Mouse (Mus musculus) midbrain, postnatal 0 days (tissue): Measurements from ENCODE around the gene Ric8a. TPM values are rescaled to one million over a fixed set of nuclear protein-coding genes. Genes with fewer than 3 reads are reported as not detected.

Experiments
- ATAC-seq: fragments of 200-750 bp; cut with Nextera tagmentation; 2 replicates; pipeline ENCODE4 v1.8.0; 2017; ENCODE audit warnings: moderate number of reproducible peaks, mild to moderate bottlenecking, moderate TSS enrichment, moderate library complexity; ENCODE audit not compliant: low FRiP score
- DNase-seq: peaks from one replicate; pipeline ENCODE4 v3.0.0-alpha.2; 2015; ENCODE audit warnings: low spot score
- H3K27ac ChIP-seq: fragments of 300-500 bp; sonication (generic); 2 replicates; pipeline ENCODE4 v1.5.1; 2014; ENCODE audit warnings: low read depth, mild to moderate bottlenecking, low read length, mixed read lengths
- H3K27me3 ChIP-seq: fragments of 300-500 bp; sonication (generic); 2 replicates; pipeline ENCODE4 v1.6.1; 2014; ENCODE audit warnings: low read length, control low read depth, mixed read lengths; ENCODE audit not compliant: insufficient read depth
- H3K36me3 ChIP-seq: fragments of 300-500 bp; sonication (generic); 2 replicates; pipeline ENCODE4 v1.6.1; 2014; ENCODE audit warnings: low read length, control low read depth, mixed read lengths; ENCODE audit not compliant: insufficient read depth
- H3K4me1 ChIP-seq: fragments of 300-500 bp; sonication (generic); 2 replicates; pipeline ENCODE4 v1.6.1; 2014; ENCODE audit warnings: mild to moderate bottlenecking, control low read depth, antibody characterized with exemption, low read length, mixed read lengths; ENCODE audit not compliant: insufficient read depth
- H3K4me2 ChIP-seq: fragments of 300-500 bp; sonication (generic); 2 replicates; pipeline ENCODE4 v1.6.1; 2014; ENCODE audit warnings: low read depth, mild to moderate bottlenecking, low read length, mixed read lengths; ENCODE audit not compliant: poor library complexity, severe bottlenecking
- H3K4me3 ChIP-seq: fragments of 300-500 bp; sonication (generic); 2 replicates; pipeline ENCODE4 v1.5.1; 2014; ENCODE audit warnings: low read depth, mild to moderate bottlenecking, low read length, moderate library complexity
- H3K9ac ChIP-seq: fragments of 300-500 bp; sonication (generic); replicated peaks from 2 replicates; pipeline ENCODE4 v1.6.1; 2014; ENCODE audit warnings: mild to moderate bottlenecking, low read length, moderate library complexity, mixed read lengths; ENCODE audit not compliant: poor library complexity, severe bottlenecking
- H3K9me3 ChIP-seq: fragments of 300-500 bp; sonication (generic); 2 replicates; pipeline ENCODE4 v1.6.1; 2016; ENCODE audit warnings: low read length, control low read depth
- CTCF ChIP-seq: IDR thresholded peaks from 2 replicates; pipeline ENCODE4 v1.5.1; 2016; ENCODE audit warnings: antibody characterized with exemption, mild to moderate bottlenecking
- WGBS: fragments of 180-500 bp; shearing (Covaris S2); extraction: QIAGEN DNeasy Blood & Tissue Kit; methylation state at CpG from one replicate; pipeline ENCODE4 v1.1.7; 2014; 5-methylcytosine and 5-hydroxymethylcytosine counted together
- polyA plus RNA-seq: library from polyadenylated mRNA; unstranded; fragments of >200 nt; fragmentation: Nextera tagmentation; extraction: Ambion mirVana; gene quantifications from 2 replicates; pipeline ENCODE4 v1.2.1, GENCODE M21; 2015
- total RNA-seq: library from RNA; depleted of rRNA; stranded (reverse); fragments of >200 nt; gene quantifications from 2 replicates; pipeline ENCODE4 v1.2.3, GENCODE M21; 2014

Gene Ric8a
- total and polyA plus RNA-seq, 2 experiments from 2014 or later = 81.2 to 91.8 TPM

DNA sequence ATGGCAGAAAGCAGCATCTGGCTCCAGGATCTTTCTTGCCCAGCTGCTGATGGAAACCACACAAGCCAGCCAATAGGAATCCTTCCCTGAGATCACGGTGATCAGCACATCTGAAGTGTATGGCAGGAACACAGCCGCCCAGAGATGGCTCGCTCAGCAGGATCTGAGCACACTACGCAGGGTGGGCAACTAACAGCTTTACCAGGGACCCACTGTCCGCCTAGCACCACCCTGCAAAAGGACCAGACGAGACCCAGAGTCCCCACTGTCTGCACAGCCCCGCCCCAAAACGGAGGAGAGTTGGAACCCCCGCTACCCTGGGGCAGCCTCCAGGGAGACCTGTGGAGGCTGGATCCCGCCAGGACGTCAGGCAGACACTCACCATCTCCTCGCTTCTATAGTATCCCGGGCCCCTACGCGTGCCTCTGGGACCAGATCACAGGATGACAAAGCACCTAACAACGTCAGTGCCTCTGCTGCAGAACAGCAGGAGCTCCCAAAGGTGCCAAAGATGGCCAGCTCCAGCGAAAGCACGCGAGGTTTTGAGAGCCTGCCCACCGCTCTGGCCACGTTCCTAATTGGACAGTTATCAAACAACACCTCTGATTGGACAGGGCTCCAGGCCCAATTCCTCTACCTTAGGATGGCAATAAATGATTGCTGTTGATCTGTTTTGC lies 35.0 kb upstream of the Ric8a start, which contains the start of gene Zfp941:
TSS of gene Zfp941 (minus strand) at position 526 of the 677 bp plus-strand sequence.
- H3K4me2 ChIP-seq = peak within 1 kb of the TSS; percentile 57
- no peaks in the 10 kb centered on the region for H3K27me3 ChIP-seq
- H3K9ac ChIP-seq = peak within 1 kb of the TSS; percentile 86
- peak; percentile 94 for DNase-seq
- H3K4me1 ChIP-seq = peaks cover 5% of the 10 kb centered on the region; the same call in 1 of the 2 replicates
- WGBS = 2% methylated on average over 21 of the region's 21 CpGs
- no peaks in the 10 kb centered on the region for H3K9me3 ChIP-seq
- peak within 1 kb of the TSS; percentile 98 for H3K27ac ChIP-seq
- no peaks in the 10 kb centered on the region for H3K36me3 ChIP-seq
- peak; percentile 93 for ATAC-seq
- H3K4me3 ChIP-seq = peak within 1 kb of the TSS; percentile 71
- TF ChIP-seq CTCF = no peak

DNA sequence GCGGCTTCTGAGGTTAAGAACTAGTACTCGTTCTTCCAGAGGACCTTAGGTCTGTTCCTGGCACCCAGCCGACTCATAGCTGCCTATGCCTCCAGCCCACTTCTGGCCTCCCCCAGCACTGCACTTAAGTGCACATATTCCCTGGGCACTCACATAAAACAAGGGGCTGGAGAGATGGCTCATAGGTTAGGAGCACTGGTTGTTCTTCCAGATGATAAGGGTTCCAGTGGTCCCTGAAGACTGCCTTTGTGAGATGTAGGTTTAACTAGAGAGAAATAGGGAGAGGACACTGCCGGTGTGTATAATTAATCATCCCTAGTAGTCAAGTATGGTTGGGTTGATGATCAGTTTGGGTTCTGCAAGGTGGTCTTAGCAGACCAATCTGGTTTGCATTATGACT lies 34.0 kb upstream of the Ric8a start:
- DNase-seq (no peak), ATAC-seq (no peak)
- H3K36me3 ChIP-seq = no peaks in the 10 kb centered on the region
- no peak overlapping the region for H3K4me2 ChIP-seq
- no peaks in the 10 kb centered on the region for H3K9me3 ChIP-seq
- H3K27me3 ChIP-seq = no peaks in the 10 kb centered on the region
- H3K4me3 ChIP-seq = no peak overlapping the region
- TF ChIP-seq CTCF = no peak
- H3K4me1 ChIP-seq = no peaks in the 10 kb centered on the region
- H3K27ac ChIP-seq = no peak overlapping the region
- no peak overlapping the region for H3K9ac ChIP-seq
- 92% methylated on average over 4 of the region's 4 CpGs for WGBS

- 42% methylated on average over 8 of the region's 8 CpGs for WGBS
- no peak overlapping the region for H3K27ac ChIP-seq
These were observed 28.4 kb upstream of the Ric8a start for GRCm38 (mm10) chr7:140828171-140828881.

DNA sequence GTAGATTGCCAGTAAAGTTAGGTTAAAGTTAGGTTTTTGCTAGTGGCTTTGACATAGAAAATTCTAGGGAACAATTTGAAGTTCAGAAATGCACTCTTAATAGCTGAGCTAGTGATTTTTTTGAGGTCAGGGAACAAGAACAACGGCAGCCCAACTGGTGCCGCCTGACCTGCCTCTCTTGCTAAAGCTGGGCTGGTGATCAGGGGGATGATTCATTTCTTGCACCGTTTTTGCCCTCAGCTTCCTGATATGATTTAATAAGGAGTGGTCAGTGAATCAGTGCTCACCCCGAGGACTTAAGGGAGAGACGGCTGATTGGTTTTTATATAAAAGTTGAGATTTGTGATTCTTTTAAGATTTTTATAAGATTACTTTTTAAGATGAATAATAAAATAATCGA lies 25.3 kb upstream of the Ric8a start:
- DNase-seq (no peak), ATAC-seq (no peak)
- H3K9ac ChIP-seq = no peak overlapping the region
- no peak overlapping the region for H3K4me3 ChIP-seq
- WGBS = 85% methylated on average over 6 of the region's 6 CpGs
- H3K27me3 ChIP-seq = no peaks in the 10 kb centered on the region
- no peak for TF ChIP-seq CTCF
- H3K4me1 ChIP-seq = no peaks in the 10 kb centered on the region
- H3K4me2 ChIP-seq = no peak overlapping the region
- H3K9me3 ChIP-seq = no peaks in the 10 kb centered on the region
- no peaks in the 10 kb centered on the region for H3K36me3 ChIP-seq
- no peak overlapping the region for H3K27ac ChIP-seq

More at GRCm38 (mm10) chr7:140828171-140828881, 28.4 kb upstream of the Ric8a start:
- no peaks in the 10 kb centered on the region for H3K27me3 ChIP-seq
- ATAC-seq = 0 out of 2 replicates have a peak, but pooled peaks have one; percentile 38
- H3K4me3 ChIP-seq = no peak overlapping the region
- peak; percentile 87 for TF ChIP-seq CTCF
- no peak overlapping the region for H3K4me2 ChIP-seq
- H3K9me3 ChIP-seq = no peaks in the 10 kb centered on the region
- DNase-seq = peak; percentile 78
- no peaks in the 10 kb centered on the region for H3K36me3 ChIP-seq
- H3K4me1 ChIP-seq = no peaks in the 10 kb centered on the region
- H3K9ac ChIP-seq = no peak overlapping the region

GRCm38 (mm10) chr7:140833341-140833740 lies 23.4 kb upstream of the Ric8a start:
- Histone ChIP-seq H3K9ac (no peak overlapping the region), H3K9me3 (no peaks in the 10 kb centered on the region), H3K4me1 (no peaks in the 10 kb centered on the region), H3K36me3 (no peaks in the 10 kb centered on the region), H3K27ac (no peak overlapping the region), H3K4me2 (no peak overlapping the region), H3K4me3 (no peak overlapping the region), H3K27me3 (no peaks in the 10 kb centered on the region)
- ATAC-seq (no peak), DNase-seq (no peak)
- WGBS = 86% methylated on average over 4 of the region's 4 CpGs
- TF ChIP-seq CTCF = no peak
